Mouse (Mus musculus): ENCODE measurements around the gene Zbtb49. TPM values are rescaled to one million over a fixed set of nuclear protein-coding genes. Genes with fewer than 3 reads are reported as not detected.

Gene Zbtb49
- polyA plus RNA-seq, 3 experiments from 2014 or later, result 10.7 to 17.4 (median 15.3) TPM

DNA sequence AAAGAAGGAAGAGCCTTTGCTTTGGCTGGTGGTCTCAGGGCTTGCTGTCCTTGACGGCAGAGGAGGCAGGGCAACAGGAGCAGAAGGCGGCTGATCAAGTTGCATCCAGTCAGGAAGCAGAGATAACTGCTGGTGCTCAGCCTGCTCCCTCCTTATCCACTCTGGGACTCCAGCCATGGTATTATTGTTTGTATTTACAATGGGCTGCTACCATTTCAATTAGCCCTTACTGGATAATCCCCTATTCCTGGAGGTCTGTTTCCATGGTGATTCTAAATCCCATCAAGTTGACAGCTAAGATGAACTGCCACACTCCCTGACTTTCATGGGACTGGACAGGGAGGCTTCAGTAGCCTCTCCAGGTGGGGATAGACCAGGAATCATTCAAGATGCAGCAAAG, 25.3 kb downstream of the Zbtb49 start:
- no peak for ATAC-seq

DNA sequence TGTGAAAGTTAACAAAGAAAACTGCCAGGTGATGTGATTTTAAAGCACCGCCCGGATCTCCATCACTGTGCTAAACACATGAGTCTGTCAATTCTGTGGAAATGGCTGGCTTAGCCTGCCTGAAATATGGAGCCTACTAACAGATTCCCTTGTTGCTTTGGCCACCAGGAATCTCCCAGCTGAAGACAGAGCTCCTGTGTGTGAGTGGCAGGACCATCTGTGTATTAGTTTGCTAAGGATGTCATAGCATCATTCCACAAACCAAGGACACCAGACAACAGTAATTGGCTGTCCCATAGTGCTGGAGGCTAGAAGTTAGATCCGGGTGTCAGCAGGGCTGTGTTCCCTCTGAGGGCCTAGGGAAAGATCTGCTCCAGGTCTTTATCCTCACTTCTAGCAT, 29.4 kb downstream of the Zbtb49 start:
- ATAC-seq, result no peak

DNA sequence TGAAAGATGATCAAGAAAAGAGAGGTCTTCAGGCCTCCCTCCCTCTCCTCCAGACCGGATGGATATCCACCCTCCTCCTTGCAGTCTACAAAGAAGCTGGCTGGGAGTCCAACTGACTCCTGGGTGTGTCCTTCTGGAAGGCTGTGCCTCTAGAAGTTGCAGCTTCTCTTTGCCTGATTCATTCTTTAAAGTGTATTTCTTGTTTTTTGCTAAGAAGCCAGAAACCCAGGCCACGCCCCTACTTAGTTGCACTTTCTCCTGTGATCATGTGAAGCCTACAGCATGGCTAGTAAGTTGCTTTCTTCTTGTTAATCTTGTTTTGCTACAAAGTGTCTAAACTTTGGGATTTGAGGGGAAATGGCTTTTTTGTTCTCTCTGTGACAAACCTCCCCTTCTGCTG, 33.3 kb downstream of the Zbtb49 start:
- ATAC-seq, result no peak

DNA sequence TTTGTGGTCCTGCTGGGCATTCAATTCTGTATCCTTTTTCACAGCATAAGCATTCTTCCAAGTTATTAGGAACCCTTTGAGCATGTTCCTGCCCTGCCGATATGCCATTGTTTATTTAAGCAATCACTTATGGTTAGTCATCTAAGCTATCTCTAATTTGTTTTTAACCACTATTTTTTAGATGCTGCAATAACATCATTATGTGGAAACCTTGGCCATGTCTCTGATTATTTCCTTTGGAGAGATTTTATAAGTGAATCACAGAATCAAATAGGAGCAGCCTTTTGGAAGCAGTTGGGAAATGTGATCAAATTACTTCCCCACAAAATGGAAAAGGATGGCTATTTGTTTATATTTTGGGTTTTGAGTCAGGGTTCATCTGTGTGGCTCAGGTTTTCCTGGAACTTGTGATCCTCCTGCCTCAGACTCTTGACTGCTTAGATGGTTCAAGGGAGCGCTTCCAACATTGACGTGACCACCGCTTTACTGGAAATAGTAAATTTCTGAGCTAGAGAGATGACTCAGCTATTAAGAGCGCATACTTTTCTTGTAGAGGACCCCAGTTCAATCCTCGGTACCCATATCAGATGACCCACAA, 35.5 kb downstream of the Zbtb49 start:
- ATAC-seq, result no peak

DNA sequence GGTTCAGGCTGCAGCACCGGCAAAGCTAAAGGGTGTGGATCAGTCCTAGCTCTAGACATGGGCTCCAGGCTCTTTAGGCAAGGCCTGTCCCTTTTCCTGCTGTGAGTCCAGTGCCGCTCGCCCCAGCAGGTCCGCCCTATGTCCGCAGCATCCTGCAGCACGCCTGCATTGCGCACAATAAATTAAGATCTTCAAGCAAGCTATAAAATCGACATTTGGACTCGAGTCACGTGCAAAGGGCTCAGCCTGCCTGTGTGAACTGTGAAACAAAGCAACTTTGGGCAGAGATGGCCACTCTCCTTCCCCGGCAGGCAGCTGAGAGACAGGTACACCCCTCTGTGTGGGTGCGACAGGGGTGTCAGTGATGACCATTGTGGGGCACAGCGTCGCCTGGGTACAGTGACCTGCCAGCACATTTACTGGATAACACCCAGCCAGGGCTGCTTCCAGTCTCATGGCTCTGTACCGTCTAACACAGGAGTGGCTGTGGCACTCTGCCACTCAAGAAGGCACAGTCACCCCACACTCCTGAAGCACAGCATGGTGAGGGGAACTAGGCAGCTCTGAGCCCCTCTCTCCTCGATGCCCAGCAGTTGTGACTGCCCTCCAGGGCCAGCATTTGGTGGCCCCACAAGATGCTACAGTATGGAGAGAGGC, 45.9 kb downstream of the Zbtb49 start:
- no peak for ATAC-seq

DNA sequence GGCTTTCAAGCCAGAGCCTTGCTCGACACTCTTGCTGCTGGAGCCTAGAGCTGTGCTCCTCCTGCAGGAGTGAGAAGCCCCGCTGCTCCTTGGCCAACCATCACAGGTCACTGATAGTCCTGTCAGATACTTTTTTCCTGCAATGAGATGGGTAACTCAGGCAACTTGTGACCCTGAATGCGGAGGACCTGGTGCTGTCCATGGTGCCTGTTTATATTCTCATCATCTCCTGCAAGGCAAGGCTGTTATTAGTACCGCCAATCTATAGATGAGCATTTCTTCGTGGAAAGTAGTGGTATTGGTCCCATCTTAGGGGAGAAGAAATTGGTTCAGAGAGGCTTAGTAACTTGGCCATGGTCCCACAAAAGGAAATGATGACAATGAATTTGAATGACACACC, 46.5 kb downstream of the Zbtb49 start:
- ATAC-seq, result no peak

DNA sequence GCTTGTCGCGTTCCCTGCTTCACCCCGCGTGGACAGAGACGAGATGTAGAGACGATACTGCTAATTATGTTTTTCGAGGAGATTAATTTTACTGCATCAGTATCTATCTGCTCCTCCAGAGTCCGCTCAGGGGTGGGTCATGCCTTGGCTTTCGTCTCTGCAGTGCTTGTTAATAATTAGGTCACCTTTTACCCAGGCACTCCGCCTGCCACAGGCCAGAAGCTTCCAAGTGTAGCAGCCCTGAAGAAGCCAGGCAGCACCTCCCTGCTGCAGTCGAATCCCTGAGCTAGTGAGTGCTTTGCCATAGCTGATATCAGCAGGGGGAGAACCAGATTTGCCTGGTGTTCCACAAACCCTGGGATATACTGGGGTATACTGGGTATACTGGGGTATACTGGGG, 51.8 kb downstream of the Zbtb49 start:
- ATAC-seq, result no peak

DNA sequence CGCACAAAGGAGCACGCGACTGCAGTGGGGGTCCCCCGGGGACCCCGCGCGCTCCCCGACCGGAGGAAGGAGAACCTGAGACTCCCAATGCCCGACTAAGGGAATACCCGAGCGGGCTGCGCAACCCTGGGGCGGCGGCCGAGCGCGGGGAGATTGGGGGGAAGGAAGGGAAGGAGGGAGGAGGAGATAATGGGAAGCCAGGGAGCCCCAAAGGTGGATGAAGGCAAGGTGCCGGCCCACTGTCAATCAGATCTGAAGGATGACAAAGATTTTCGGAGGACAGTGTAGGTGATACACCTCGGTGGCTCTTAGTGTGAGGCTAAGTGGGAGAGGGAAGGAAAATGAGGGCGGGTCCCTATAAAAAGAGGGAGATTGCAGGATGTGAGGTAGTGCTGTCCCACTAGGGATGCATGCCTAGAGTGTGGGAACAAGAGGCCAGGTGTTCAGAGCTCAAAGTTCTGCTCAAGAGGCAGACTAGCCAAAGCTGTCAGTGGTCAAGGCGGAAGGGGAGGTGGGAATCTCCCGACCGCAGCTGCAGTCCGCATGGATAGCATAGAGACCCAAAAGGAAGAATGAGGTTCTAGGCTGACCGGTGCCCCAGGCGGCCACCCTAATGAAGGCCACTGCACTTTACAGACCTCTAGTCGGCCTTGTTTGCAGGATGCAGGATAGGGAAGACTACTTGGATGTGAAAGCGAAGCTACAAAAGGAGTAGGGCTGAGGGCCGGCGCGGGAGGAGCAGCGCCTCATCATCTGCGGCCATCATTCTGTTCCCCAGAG, 60.4 kb downstream of the Zbtb49 start, which contains the start of gene Nsg1:
TSS of gene Nsg1 (minus strand) at position 274 of the 780 bp plus-strand sequence.
- ATAC-seq, result no peak

DNA sequence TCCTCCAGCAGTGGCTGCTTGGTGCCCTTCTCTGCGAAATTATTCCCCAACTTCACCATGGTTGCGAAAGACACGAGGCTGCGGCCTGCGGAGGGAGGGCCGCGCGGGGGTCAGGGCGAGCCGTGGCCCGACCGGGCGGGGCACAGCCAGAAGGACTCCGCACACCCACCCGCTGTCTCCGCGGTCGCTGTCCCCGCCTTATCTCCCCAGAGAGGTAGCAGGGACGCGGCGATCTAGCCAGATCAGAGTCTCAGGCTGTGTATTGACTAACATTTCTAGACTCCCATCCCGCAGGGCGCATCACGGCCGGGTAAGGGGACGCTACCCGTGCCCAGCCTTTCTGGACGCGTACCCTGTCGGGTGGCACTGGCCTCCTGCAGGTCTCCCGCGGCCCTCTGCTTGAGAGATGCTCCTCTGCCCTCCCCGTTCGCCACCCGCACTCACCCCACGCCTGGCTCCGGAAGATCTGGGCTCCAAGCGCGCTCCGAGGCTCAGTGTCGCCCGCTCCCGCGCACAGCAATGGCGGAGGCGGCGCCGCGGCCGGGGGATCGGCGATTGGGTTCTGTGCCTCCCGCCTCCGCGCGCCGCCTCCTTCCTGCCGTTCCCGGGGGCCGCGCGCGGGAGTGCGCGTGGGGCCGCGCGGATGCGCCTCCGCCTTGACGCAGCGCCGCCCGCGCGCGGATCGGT, 61.2 kb downstream of the Zbtb49 start:
- no peak for ATAC-seq

DNA sequence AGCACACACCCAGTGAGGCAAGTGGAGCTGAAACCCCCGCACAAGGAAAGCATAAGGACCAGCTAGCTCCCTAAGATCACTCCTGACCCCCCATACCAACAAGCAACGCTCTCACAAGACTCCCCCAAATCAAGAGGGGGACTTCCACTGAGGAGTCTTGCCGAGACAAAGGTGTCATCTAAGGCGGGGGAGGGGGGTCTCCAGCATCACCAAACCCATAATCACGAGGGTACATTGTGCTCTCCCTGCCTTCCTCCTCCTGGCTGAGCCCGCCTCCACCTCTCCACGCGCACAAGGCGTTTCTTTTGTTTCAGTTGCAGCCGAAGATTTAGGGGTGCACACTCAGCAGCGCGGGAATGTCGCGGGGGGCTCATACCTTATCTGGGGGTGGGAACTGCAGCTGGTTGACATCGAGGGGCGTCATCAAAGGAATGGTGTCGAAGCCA, 61.7 kb downstream of the Zbtb49 start:
- no peak for ATAC-seq

DNA sequence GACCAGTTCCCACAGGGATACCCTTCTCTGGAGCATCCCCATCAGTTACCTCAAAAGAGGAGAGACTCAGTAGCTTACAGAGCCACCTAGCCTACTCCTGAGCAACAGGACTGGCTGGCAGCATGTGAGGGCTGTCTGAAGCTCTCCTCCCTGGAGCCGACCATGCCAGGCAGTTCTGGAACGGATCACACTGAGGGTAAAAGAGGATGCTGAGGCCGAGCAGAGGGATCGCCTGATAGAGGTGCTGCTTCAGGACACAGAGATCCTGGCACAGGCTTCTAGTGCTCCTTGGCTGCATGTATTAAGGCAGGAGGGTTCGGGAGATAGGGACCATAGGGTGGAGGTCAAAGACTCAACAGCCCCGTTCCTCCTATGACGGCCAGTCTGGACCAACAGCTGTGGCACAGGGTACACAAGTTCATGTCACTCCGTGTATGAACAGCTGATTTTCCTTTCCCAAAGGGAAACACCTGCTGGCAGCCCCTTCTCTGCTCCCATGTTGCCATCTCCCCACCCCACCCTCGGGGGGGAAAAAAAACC, 62.7 kb downstream of the Zbtb49 start:
- ATAC-seq, result no peak

DNA sequence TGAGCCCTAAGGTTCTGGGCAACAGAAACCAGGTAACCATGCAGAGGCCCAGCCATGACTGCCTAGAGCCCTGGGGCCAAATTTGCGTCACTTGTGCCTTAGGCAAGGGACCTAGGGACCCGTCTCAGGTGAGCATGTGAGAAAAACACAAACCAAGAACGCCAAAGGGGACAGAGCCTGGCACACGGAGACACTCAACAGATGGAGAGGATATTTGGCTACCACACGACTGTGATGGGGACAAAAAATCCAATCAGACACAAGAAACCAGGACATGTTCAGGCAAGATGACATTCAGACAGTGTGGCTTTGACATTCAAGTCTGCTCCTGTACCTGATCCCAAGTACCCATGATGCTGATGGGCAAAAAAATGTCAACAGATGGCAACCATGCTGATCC, 66.6 kb downstream of the Zbtb49 start:
- ATAC-seq, result no peak

DNA sequence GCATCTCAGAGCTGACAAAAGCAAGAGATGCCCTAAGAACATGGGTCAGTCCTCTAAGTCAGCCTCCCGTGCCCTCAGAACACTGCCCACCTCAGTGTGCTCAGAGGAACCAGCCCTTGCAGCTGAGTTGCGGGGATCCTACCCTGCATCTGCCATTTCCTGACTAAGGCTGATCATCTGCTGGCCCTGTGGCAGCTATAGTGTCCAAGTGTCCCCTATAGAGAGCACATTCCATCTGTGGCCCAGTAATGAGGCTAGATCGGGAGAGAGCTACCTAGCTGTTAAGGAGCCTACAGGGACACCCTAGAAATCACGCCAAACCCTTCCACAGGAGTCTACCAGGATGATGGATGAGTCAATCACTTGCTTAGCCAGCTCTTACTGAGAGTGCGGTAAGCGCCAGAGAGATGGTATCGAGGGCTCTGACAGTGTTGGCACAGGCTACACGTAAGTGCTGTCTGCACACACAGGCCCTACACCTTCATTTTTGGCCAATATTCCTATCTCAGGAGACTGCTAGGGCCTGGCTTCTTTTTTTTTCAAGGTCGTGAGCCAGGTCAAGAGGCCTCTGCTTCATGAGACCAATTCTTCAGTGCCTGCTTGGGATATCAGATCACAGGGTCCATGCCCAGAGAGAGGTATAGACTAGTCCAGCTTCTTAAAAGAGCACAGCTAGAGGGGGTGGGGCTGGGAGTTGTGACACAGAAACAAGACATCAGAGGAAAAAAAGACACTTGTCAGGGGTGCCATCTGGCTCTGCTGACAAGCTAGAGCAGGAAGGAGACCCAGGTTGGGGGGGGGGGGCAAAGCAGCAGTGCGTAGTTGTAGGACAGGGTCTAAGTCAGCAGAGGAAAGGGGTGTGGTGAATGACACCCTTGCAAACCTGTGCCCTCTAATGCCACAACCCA, 67.8 kb downstream of the Zbtb49 start:
- no peak for ATAC-seq

DNA sequence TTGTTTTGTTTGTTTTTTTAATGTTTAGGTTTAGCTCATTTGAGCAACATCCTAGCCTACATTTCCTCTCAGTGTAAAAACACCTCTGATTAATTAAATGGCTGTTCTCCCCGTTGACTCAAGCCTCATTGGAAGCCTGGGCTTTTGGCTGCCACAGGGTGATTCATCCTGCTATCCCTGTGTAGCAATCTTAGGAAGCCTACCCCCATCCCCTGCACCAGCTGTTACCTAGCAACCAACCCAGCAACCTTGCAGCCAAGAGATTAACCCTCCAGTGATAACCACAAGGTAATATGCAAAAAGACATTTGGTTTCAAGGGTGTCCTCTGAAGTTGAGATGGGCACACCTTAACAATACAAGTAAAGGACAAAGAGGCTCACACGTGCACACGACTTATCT, 69.0 kb downstream of the Zbtb49 start:
- ATAC-seq, result no peak

DNA sequence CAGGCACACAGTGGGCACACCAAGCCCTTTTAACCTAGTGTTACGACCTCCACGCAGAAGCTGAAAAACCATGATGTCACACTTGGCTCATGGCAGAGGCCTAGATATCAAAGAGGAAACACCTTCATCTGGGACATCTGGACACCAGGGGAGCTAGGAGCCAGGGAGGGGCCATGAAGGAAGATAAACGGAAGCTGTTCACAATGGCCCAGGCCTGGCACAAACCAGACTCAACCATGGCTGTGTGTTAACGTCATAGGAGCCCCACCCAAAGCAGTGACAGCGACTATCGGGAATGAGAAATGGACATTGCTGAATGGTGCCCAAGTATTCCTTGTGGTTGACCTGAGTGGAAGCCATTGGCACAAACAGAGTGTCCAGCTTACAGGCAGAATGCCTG, 73.7 kb downstream of the Zbtb49 start:
- no peak for ATAC-seq

DNA sequence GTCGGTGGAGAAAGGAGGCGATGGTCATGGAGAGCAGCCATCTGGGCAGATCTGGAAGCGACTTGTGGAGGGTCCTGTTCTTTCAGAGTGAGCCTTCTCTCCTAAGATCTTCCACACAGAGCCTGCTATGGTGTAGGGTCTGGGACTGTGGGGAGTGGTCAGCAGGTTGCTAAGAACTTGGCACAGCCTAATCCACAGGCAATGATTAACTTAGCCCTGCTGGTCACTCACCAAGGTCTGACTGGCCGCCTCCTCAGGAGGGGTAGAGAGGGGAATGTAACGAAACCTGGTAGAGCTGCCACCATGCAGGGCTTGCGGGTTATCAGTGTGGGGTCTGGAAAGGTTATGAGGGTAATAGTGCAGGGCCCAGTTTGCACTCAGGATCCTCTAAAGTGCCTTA, 79.4 kb downstream of the Zbtb49 start:
- ATAC-seq, result no peak

Other genes with a start within 250 kb of the Zbtb49 start
- gene Stx18, start 181.7 kb downstream of the Zbtb49 start, polyA plus RNA-seq (2017; shearing (Covaris generic)), result 10 to 100 TPM; 22.4 to 29.8 (median 25.4) TPM
- under 1 TPM; 0.34 to 0.98 (median 0.55) TPM for gene Nsg1, start 60.5 kb downstream of the Zbtb49 start, polyA plus RNA-seq (2017; shearing (Covaris generic))
- 10 to 100 TPM; 49.7 to 59.4 (median 50.8) TPM for gene Lyar, start within 50 bp of the Zbtb49 start, polyA plus RNA-seq (2017; shearing (Covaris generic))
- 100 to 1,000 TPM; 101 to 125 (median 113) TPM for gene Tmem128, start 39.7 kb upstream of the Zbtb49 start, polyA plus RNA-seq (2017; shearing (Covaris generic))
- not detected for gene Otop1, start 55.5 kb upstream of the Zbtb49 start, polyA plus RNA-seq (2017; shearing (Covaris generic))
- gene Drd5, start 98.9 kb upstream of the Zbtb49 start, polyA plus RNA-seq (2017; shearing (Covaris generic)), result under 1 TPM in 1 of 3 experiments, not detected in 2; 0.13 TPM